Mouse (Mus musculus) heart, adult 2 months (tissue): ENCODE data around the gene Zfp683.

Experiments
- CTCF ChIP-seq: fragments of 200-600 bp; IDR thresholded peaks from 2 replicates; pipeline ENCODE4 v1.8.1; 2022; ENCODE audit warnings: antibody characterized with exemption, mild to moderate bottlenecking, moderate library complexity
- EP300 ChIP-seq: fragments of 200-500 bp; IDR thresholded peaks from 2 replicates; pipeline ENCODE4 v1.6.1; 2011; ENCODE audit warnings: low read depth, low read length, control low read depth; ENCODE audit not compliant: insufficient read depth

DNA sequence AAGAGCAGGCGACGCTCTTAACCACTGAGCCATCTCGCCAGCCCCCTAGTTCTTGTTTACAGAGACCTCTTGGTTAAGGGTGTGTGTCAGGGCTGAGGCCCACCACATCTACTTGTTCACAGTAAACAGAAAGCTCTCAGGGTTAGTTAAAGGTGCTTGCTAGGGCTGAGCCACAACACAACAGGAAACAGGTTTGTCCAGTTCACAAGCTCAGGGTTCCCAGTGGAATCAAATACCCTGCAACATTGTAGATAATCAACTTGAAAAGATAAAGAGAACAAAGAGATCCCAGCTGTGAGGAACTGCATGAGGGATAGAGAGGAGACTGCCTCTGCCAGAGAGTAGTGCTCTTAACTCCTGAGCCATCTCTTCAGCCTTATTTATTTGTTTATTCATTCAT, 46.8 kb upstream of the Zfp683 start:
- TF ChIP-seq CTCF (no peak), EP300 (no peak)
